Mouse (Mus musculus): ENCODE data around the gene Rab7. TPM values are rescaled to one million over a fixed set of nuclear protein-coding genes. Genes with fewer than 3 reads are reported as not detected.

The Rab7 gene
- 190 and 234 TPM in 2 replicates for polyA plus RNA-seq (2015; fragmentation: Nextera tagmentation; extraction: Ambion mirVana)

GRCm38 (mm10) chr6:88044577-88045405 is at the start of gene Rab7:
Gene Rab7 (minus strand): TSS chr6:88045270.

DNA sequence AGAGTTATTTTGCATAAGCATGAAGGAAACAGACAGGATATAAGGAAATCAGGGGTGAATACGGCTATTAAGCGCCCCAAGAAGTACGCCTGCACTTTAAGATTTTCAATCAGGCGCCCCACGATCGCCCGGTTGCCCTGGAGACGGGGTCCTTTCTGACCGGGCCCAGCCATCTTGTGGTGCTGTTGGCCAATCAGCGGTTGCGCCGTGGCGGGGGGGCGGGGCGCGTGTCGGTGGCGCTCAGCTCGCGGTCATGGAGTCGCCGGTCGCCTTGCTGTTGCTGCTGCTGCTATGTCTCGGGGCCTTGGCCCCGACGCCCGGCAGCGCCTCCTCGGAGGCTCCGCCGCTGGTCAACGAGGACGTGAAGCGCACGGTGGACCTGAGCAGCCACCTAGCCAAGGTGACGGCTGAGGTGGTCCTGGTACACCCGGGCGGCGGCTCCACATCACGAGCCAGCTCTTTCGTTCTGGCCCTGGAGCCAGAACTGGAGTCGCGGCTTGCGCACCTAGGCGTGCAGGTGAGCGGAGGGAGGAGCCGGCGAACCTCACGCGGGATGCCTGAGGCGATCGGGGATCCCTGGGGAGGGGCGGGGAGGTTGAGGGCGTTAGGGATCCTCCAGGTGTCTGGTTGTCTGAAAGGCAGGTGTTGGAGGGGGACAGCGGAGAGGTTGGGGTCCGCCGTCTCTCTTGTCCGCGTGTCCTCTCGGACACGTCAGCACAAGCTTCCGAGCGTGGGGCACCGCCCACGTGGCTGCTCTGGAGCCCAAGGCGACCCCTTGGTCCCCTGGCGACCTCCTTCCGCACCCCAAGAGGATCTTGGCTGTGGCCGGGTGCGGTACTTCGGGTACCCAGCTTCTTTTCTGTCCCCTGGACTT is 39.4 kb upstream of the Rab7 start, which contains the start of gene Rpn1:
Gene Rpn1 (plus strand): TSS at position 205 of the 874 bp plus-strand sequence.

GRCm38 (mm10) chr6:87981547-87982256 is 63.4 kb downstream of the Rab7 start, which contains the start of gene H1fx:
Gene H1fx (minus strand): TSS chr6:87981637.

Small RNA genes within 50 kb of the gene (microRNA-seq; reads per million reads assigned to microRNA genes)
- 1.1 reads per million for gene Gm47286 (ENCODE audit: borderline replicate concordance, insufficient number of aligned reads)

Other genes starting within 250 kb of the Rab7 start
- gene Rab43, start 233.1 kb downstream of the Rab7 start, polyA plus RNA-seq (2015; fragmentation: Nextera tagmentation; extraction: Ambion mirVana) = 13.7 and 15.6 TPM in 2 replicates
- gene Gm45140, start 209.5 kb downstream of the Rab7 start, polyA plus RNA-seq (2015; fragmentation: Nextera tagmentation; extraction: Ambion mirVana) = 2.2 and 2.6 TPM in 2 replicates
- gene Isy1, start 206.5 kb downstream of the Rab7 start, polyA plus RNA-seq (2015; fragmentation: Nextera tagmentation; extraction: Ambion mirVana) = 29.0 and 34.7 TPM in 2 replicates
- gene Cnbp, start 194.2 kb downstream of the Rab7 start, polyA plus RNA-seq (2015; fragmentation: Nextera tagmentation; extraction: Ambion mirVana) = 1,034 and 1,061 TPM in 2 replicates
- gene Copg1, start 157.5 kb downstream of the Rab7 start, polyA plus RNA-seq (2015; fragmentation: Nextera tagmentation; extraction: Ambion mirVana) = 66.7 and 84.6 TPM in 2 replicates
- gene Hmces, start 131.3 kb downstream of the Rab7 start, polyA plus RNA-seq (2015; fragmentation: Nextera tagmentation; extraction: Ambion mirVana) = 21.0 and 29.1 TPM in 2 replicates
- 49.4 and 70.4 TPM in 2 replicates for gene H1fx, start 63.6 kb downstream of the Rab7 start, polyA plus RNA-seq (2015; fragmentation: Nextera tagmentation; extraction: Ambion mirVana)
- 145 and 207 TPM in 2 replicates for gene Rpn1, start 39.2 kb upstream of the Rab7 start, polyA plus RNA-seq (2015; fragmentation: Nextera tagmentation; extraction: Ambion mirVana)
- 84.7 and 125 TPM in 2 replicates for gene Gata2, start 148.6 kb upstream of the Rab7 start, polyA plus RNA-seq (2015; fragmentation: Nextera tagmentation; extraction: Ambion mirVana)
- not detected in 2 replicates for gene Dnajb8, start 177.0 kb upstream of the Rab7 start, polyA plus RNA-seq (2015; fragmentation: Nextera tagmentation; extraction: Ambion mirVana)